Mouse (Mus musculus): ENCODE results near the gene Rere.

GRCm38 (mm10) chr4:150255181-150255580, 26.3 kb upstream of the Rere start:
- TF ChIP-seq CTCF (conservative IDR thresholded peaks at IDR 0.05 in 1 of 2, IDR thresholded peaks at IDR 0.05 in 1 of 2; ENCODE audit: low read depth in 2 of 2, low read length in 2 of 2) (no peak), MAX (IDR thresholded peaks at IDR 0.05; ENCODE audit: low read length) (no peak), MAFK (IDR thresholded peaks at IDR 0.05; ENCODE audit: insufficient replicate concordance, low read length) (no peak), POLR2A (IDR thresholded peaks at IDR 0.05; ENCODE audit: low read depth, low read length) (no peak)

Data from CH12.LX (cell line).